Mouse (Mus musculus): ENCODE measurements at regions not wholly inside any gene's neighbourhood (a gene's known extent, or its start where the extent isn't known, plus 50 kb on each side); places are given as distances from the start of the nearest gene placed in this dataset.
A peak's percentile ranks its signal among the peaks of the same experiment; 100 is the strongest.

DNA sequence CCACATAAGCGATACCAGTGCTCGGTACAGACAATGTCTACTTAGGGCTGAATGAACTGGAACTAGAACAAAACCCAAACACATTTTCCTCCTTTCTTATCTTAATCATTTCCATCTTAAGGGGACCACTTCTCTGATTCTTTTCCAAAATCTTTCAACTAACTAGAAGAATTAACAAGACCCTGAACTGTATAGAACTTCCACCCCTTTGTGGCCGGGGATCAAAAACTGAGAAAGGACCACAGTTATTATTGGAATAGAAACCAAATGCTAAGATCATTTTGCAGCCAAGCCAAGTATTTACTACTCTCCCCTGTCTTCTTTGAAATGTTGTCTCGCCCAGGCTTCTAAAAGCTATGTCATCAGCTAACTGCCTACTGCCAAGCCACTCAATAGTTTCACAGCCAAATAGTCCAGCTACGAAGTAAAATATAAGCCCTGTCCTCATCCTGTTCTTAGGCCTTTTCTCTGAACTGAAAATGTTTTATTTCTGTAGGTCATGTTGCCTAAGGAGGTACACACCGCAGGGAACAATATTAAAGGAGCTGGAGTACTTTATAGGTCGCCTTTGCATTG lies 177.3 kb upstream of the Zpld1 start:
- 82% methylated on average over 7 of the region's 7 CpGs for WGBS
- no peak overlapping the region for H3K27ac ChIP-seq (replicated peaks; ENCODE audit: insufficient read depth, low read depth, low read length)
- H3K79me2 ChIP-seq (ENCODE audit: control insufficient read depth, insufficient read depth, low read length), result no peaks in the 10 kb centered on the region
- no peak for DNase-seq (ENCODE audit: extremely low read depth, low read depth, low spot score)
- H3K4me3 ChIP-seq (ENCODE audit: insufficient read depth, low read depth, low read length), result no peak overlapping the region
- no peaks in the 10 kb centered on the region for H3K27me3 ChIP-seq (ENCODE audit: control insufficient read depth, insufficient read depth, low read length)
- no peak overlapping the region for H3K9ac ChIP-seq (ENCODE audit: low read depth, low read length)
- TF ChIP-seq POLR2A (IDR thresholded peaks at IDR 0.05; ENCODE audit: extremely low read depth, insufficient read depth, low read length) (no peak), CTCF (IDR thresholded peaks at IDR 0.05; ENCODE audit: low read depth, low read length) (no peak)
- no peaks in the 10 kb centered on the region for H3K36me3 ChIP-seq (ENCODE audit: control insufficient read depth, insufficient read depth, low read length)
- no peaks in the 10 kb centered on the region for H3K4me1 ChIP-seq (ENCODE audit: control insufficient read depth, insufficient read depth, low read length)

- TF ChIP-seq POLR2A (IDR thresholded peaks at IDR 0.05; ENCODE audit: extremely low read depth, insufficient read depth, low read length), result no peak
- no peak for TF ChIP-seq CTCF (IDR thresholded peaks at IDR 0.05; ENCODE audit: low read depth, low read length)
- no peak overlapping the region for H3K4me3 ChIP-seq (ENCODE audit: insufficient read depth, low read depth, low read length)
- WGBS, result 77% methylated on average over 4 of the region's 4 CpGs
- no peak for DNase-seq (ENCODE audit: extremely low read depth, low read depth, low spot score)
- no peaks in the 10 kb centered on the region for H3K79me2 ChIP-seq (ENCODE audit: control insufficient read depth, insufficient read depth, low read length)
- no peak overlapping the region for H3K9ac ChIP-seq (ENCODE audit: low read depth, low read length)
- no peaks in the 10 kb centered on the region for H3K27me3 ChIP-seq (ENCODE audit: control insufficient read depth, insufficient read depth, low read length)
- H3K27ac ChIP-seq (replicated peaks; ENCODE audit: insufficient read depth, low read depth, low read length), result no peak overlapping the region
- no peaks in the 10 kb centered on the region for H3K4me1 ChIP-seq (ENCODE audit: control insufficient read depth, insufficient read depth, low read length)
- no peaks in the 10 kb centered on the region for H3K36me3 ChIP-seq (ENCODE audit: control insufficient read depth, insufficient read depth, low read length)
Observed at GRCm38 (mm10) chr16:55471396-55471795, 173.6 kb upstream of the Zpld1 start.

DNA sequence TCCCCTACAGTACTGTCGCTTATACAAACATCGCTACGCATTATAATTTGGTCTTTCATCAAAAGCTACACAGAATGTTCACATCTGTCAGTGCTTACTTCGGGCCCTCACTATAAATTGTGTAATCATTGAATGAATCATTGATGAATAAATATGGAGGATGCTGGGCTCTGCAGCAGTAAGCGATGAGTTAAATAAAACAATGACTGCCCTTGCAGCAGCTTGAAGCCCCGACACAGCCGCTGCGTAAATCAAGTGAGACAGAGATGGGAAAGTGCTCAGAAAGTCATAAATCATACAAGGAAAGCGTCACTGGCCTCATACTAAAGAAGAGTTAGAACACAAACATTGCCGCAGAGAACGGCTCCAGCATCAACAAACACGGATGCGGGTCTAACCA lies 172.9 kb upstream of the Zpld1 start:
- Histone ChIP-seq H3K36me3 (ENCODE audit: control insufficient read depth, insufficient read depth, low read length) (no peaks in the 10 kb centered on the region), H3K9ac (ENCODE audit: low read depth, low read length) (no peak overlapping the region), H3K27me3 (ENCODE audit: control insufficient read depth, insufficient read depth, low read length) (no peaks in the 10 kb centered on the region), H3K4me3 (ENCODE audit: insufficient read depth, low read depth, low read length) (no peak overlapping the region), H3K4me1 (ENCODE audit: control insufficient read depth, insufficient read depth, low read length) (no peaks in the 10 kb centered on the region), H3K27ac (replicated peaks; ENCODE audit: insufficient read depth, low read depth, low read length) (no peak overlapping the region), H3K79me2 (ENCODE audit: control insufficient read depth, insufficient read depth, low read length) (no peaks in the 10 kb centered on the region)
- WGBS, result 73% methylated on average over 13 of the region's 13 CpGs
- TF ChIP-seq POLR2A (IDR thresholded peaks at IDR 0.05; ENCODE audit: extremely low read depth, insufficient read depth, low read length), result no peak
- TF ChIP-seq CTCF (IDR thresholded peaks at IDR 0.05; ENCODE audit: low read depth, low read length), result no peak
- no peak for DNase-seq (ENCODE audit: extremely low read depth, low read depth, low spot score)

GRCm38 (mm10) chr16:55469703-55470102 lies 171.9 kb upstream of the Zpld1 start:
- Histone ChIP-seq H3K36me3 (ENCODE audit: control insufficient read depth, insufficient read depth, low read length) (no peaks in the 10 kb centered on the region), H3K79me2 (ENCODE audit: control insufficient read depth, insufficient read depth, low read length) (no peaks in the 10 kb centered on the region), H3K4me1 (ENCODE audit: control insufficient read depth, insufficient read depth, low read length) (no peaks in the 10 kb centered on the region), H3K27me3 (ENCODE audit: control insufficient read depth, insufficient read depth, low read length) (no peaks in the 10 kb centered on the region), H3K4me3 (ENCODE audit: insufficient read depth, low read depth, low read length) (no peak overlapping the region), H3K9ac (ENCODE audit: low read depth, low read length) (no peak overlapping the region), H3K27ac (replicated peaks; ENCODE audit: insufficient read depth, low read depth, low read length) (no peak overlapping the region)
- DNase-seq (ENCODE audit: extremely low read depth, low read depth, low spot score), result no peak
- no peak for TF ChIP-seq POLR2A (IDR thresholded peaks at IDR 0.05; ENCODE audit: extremely low read depth, insufficient read depth, low read length)
- TF ChIP-seq CTCF (IDR thresholded peaks at IDR 0.05; ENCODE audit: low read depth, low read length), result no peak
- 63% methylated on average over 3 of the region's 3 CpGs for WGBS

- H3K27ac ChIP-seq (replicated peaks; ENCODE audit: insufficient read depth, low read depth, low read length), result no peak overlapping the region
- no peak overlapping the region for H3K4me3 ChIP-seq (ENCODE audit: insufficient read depth, low read depth, low read length)
- H3K4me1 ChIP-seq (ENCODE audit: control insufficient read depth, insufficient read depth, low read length), result no peaks in the 10 kb centered on the region
- H3K79me2 ChIP-seq (ENCODE audit: control insufficient read depth, insufficient read depth, low read length), result no peaks in the 10 kb centered on the region
- H3K27me3 ChIP-seq (ENCODE audit: control insufficient read depth, insufficient read depth, low read length), result no peaks in the 10 kb centered on the region
- DNase-seq (ENCODE audit: extremely low read depth, low read depth, low spot score), result peak; percentile 35
- TF ChIP-seq CTCF (IDR thresholded peaks at IDR 0.05; ENCODE audit: low read depth, low read length), result peak; percentile 59
- no peak for TF ChIP-seq POLR2A (IDR thresholded peaks at IDR 0.05; ENCODE audit: extremely low read depth, insufficient read depth, low read length)
- WGBS, result 48% methylated on average over 9 of the region's 9 CpGs
- no peaks in the 10 kb centered on the region for H3K36me3 ChIP-seq (ENCODE audit: control insufficient read depth, insufficient read depth, low read length)
- H3K9ac ChIP-seq (ENCODE audit: low read depth, low read length), result no peak overlapping the region
Observed at GRCm38 (mm10) chr16:55468833-55469458, 171.2 kb upstream of the Zpld1 start.

DNA sequence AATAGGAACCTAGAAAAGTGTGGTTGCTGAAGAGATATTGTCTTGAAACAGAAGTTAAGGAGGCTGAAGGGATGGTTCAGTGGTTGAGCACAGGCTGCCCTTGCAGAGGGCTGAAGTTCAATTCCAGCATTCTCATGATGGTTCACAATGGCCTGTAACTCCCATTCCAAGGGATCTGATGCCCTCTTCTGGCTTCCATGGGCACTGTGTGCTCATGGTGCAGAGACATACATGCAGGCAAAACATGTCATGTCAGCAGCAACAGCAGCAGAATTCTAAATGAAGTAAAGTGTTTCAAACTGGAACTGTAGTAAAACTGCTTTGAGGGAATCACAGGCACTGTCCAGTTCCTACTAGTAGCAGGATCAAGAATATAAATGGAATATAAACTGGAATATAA lies 162.7 kb upstream of the Zpld1 start:
- no peak for DNase-seq (ENCODE audit: extremely low read depth, low read depth, low spot score)

More for the DNA sequence above, 162.7 kb upstream of the Zpld1 start:
- Histone ChIP-seq H3K36me3 (ENCODE audit: control insufficient read depth, insufficient read depth, low read length) (no peaks in the 10 kb centered on the region), H3K79me2 (ENCODE audit: control insufficient read depth, insufficient read depth, low read length) (no peaks in the 10 kb centered on the region), H3K4me3 (ENCODE audit: insufficient read depth, low read depth, low read length) (no peak overlapping the region), H3K4me1 (ENCODE audit: control insufficient read depth, insufficient read depth, low read length) (no peaks in the 10 kb centered on the region), H3K9ac (ENCODE audit: low read depth, low read length) (no peak overlapping the region), H3K27me3 (ENCODE audit: control insufficient read depth, insufficient read depth, low read length) (no peaks in the 10 kb centered on the region), H3K27ac (replicated peaks; ENCODE audit: insufficient read depth, low read depth, low read length) (no peak overlapping the region)
- TF ChIP-seq CTCF (IDR thresholded peaks at IDR 0.05; ENCODE audit: low read depth, low read length), result peak; percentile 13; the same call in 1 of the 2 replicates
- TF ChIP-seq POLR2A (IDR thresholded peaks at IDR 0.05; ENCODE audit: extremely low read depth, insufficient read depth, low read length), result no peak
